Comparison of ENCODE assay signal across 8 mouse cellular contexts in genomic region chr11:50827010-50827953, GRCm38 (mm10). TPM values are rescaled to one million over a fixed set of nuclear protein-coding genes. Genes with fewer than 3 reads are reported as not detected.
DNase-seq lines count a peak whose midpoint lies in the region; ATAC-seq and TF ChIP-seq lines count a peak whose summit lies in the region.

Zfp354c (minus strand) TSS chr11:50827724.

- TF ChIP-seq CTCF in MEL (IDR thresholded peaks at IDR 0.05 in 2 of 3, conservative IDR thresholded peaks at IDR 0.05 in 1 of 3; ENCODE audit: control insufficient read depth in 1 of 3, insufficient read depth in 1 of 3, low read depth in 2 of 3, low read length in 3 of 3, poor library complexity in 1 of 3, severe bottlenecking in 1 of 3): no peak
- no peak for TF ChIP-seq CTCF in forebrain, postnatal 0 days (IDR thresholded peaks at IDR 0.05; ENCODE audit: low read depth)
- no peak for TF ChIP-seq CTCF in lung, embryonic 14.5 days (IDR thresholded peaks at IDR 0.05; ENCODE audit: low read depth)
- TF ChIP-seq CTCF in olfactory bulb, adult 2 months (IDR thresholded peaks at IDR 0.05; ENCODE audit: insufficient read depth, low read depth, low read length): no peak

- H3K4me1 ChIP-seq in MEL (ENCODE audit: control insufficient read depth in 1 of 2, insufficient read depth in 2 of 2, low read length in 2 of 2): peaks cover 3 to 4% of the 10 kb centered on the region in 2 experiments; a peak in 1 of 4 replicates
- H3K4me1 ChIP-seq in forebrain, postnatal 0 days (ENCODE audit: insufficient read depth): peaks cover 11% of the 10 kb centered on the region; the same call in 1 of the 2 replicates
- H3K4me1 ChIP-seq in lung, embryonic 14.5 days (ENCODE audit: insufficient read depth): no peaks in the 10 kb centered on the region
- no peaks in the 10 kb centered on the region for H3K4me1 ChIP-seq in olfactory bulb, adult 2 months (ENCODE audit: control insufficient read depth, insufficient read depth, low read length)

- peak; percentile 52 to 91 for TF ChIP-seq POLR2A in MEL (IDR thresholded peaks at IDR 0.05; ENCODE audit: control insufficient read depth in 1 of 2, insufficient read depth in 1 of 2, low read depth in 1 of 2, low read length in 2 of 2, poor library complexity in 1 of 2)
- 0 out of 2 replicates have a peak, but pooled peaks have one; percentile 36 for TF ChIP-seq POLR2A in olfactory bulb, adult 2 months (IDR thresholded peaks at IDR 0.05; ENCODE audit: insufficient read depth, low read depth, low read length)

- H3K4me3 ChIP-seq in MEL (ENCODE audit: control insufficient read depth in 1 of 2, insufficient read depth in 1 of 2, low read depth in 2 of 2, low read length in 2 of 2): peak within 1 kb of the TSS; percentile 70 to 81
- peak within 1 kb of the TSS; percentile 65 for H3K4me3 ChIP-seq in forebrain, postnatal 0 days (ENCODE audit: low read depth, low read length)
- peak within 1 kb of the TSS; percentile 77 for H3K4me3 ChIP-seq in lung, embryonic 14.5 days (ENCODE audit: low read depth, low read length)
- peak within 1 kb of the TSS; percentile 85 for H3K4me3 ChIP-seq in olfactory bulb, adult 2 months (ENCODE audit: insufficient read depth, low read depth, low read length)

- H3K9ac ChIP-seq in MEL (ENCODE audit: control insufficient read depth, low read depth, low read length, poor library complexity, severe bottlenecking): peak within 1 kb of the TSS; percentile 74
- peak within 1 kb of the TSS; percentile 83 for H3K9ac ChIP-seq in forebrain, postnatal 0 days
- H3K9ac ChIP-seq in lung, embryonic 14.5 days: peak within 1 kb of the TSS; percentile 87

- ATAC-seq in forebrain, postnatal 0 days: peak; percentile 100
- ATAC-seq in lung, embryonic 14.5 days (ENCODE audit: insufficient read depth): peak; percentile 97

- H3K27ac ChIP-seq in MEL (ENCODE audit: control insufficient read depth, low read depth, low read length): no peak within 1 kb of the TSS
- peak within 1 kb of the TSS; percentile 74 for H3K27ac ChIP-seq in forebrain, postnatal 0 days (ENCODE audit: low read depth, low read length)
- H3K27ac ChIP-seq in lung, embryonic 14.5 days (ENCODE audit: low read depth): peak within 1 kb of the TSS; percentile 65; the same call in 1 of the 2 replicates
- no peak within 1 kb of the TSS for H3K27ac ChIP-seq in olfactory bulb, adult 2 months (ENCODE audit: insufficient read depth, low read depth, low read length)

- no peaks in the 10 kb centered on the region for H3K27me3 ChIP-seq in MEL (ENCODE audit: control insufficient read depth in 1 of 2, insufficient read depth in 2 of 2, low read length in 2 of 2)
- no peaks in the 10 kb centered on the region for H3K27me3 ChIP-seq in forebrain, postnatal 0 days (ENCODE audit: insufficient read depth, low read length)
- no peaks in the 10 kb centered on the region for H3K27me3 ChIP-seq in lung, embryonic 14.5 days (ENCODE audit: insufficient read depth, low read length)

- WGBS in forebrain, postnatal 0 days: 1% methylated on average over 45 of the region's 45 CpGs
- under 1% methylated on average over 44 of the region's 45 CpGs for WGBS in lung, embryonic 14.5 days
- WGBS in olfactory bulb, adult 2 months: 1% methylated on average over 45 of the region's 45 CpGs

- no peak for TF ChIP-seq RAD21 in MEL (IDR thresholded peaks at IDR 0.05; ENCODE audit: low read depth, low read length)

- peak within 1 kb of the TSS; percentile 83 for H3K4me2 ChIP-seq in forebrain, postnatal 0 days (ENCODE audit: low read depth)
- H3K4me2 ChIP-seq in lung, embryonic 14.5 days: peak within 1 kb of the TSS; percentile 60

- peak; percentile 92 for DNase-seq in MEL (ENCODE audit: low read depth, low spot score)
- peak; percentile 84 for DNase-seq in cerebellum, adult 11-12 months
- DNase-seq in forebrain, postnatal 0 days: peak; percentile 89
- peak; percentile 86 for DNase-seq in heart, postnatal 4 days
- DNase-seq in layer of hippocampus, adult 8-10 months (ENCODE audit: low spot score in 2 of 2): peak; percentile 85 to 87
- peak; percentile 93 for DNase-seq in lung, embryonic 14.5 days
- DNase-seq in thymus, adult 18-20 months: peak; percentile 79 to 82

- TF ChIP-seq EP300 in MEL (IDR thresholded peaks at IDR 0.05; ENCODE audit: low read depth in 1 of 2, low read length in 2 of 2): no peak

- no peaks in the 10 kb centered on the region; the same call in 1 of the 2 replicates for H3K79me2 ChIP-seq in MEL (ENCODE audit: control insufficient read depth, insufficient read depth, low read length, poor library complexity)

- H3K9me3 ChIP-seq in MEL (replicated peaks; ENCODE audit: insufficient read depth, low read length): no peaks in the 10 kb centered on the region
- no peaks in the 10 kb centered on the region for H3K9me3 ChIP-seq in forebrain, postnatal 0 days (ENCODE audit: low read length)
- peaks cover under 1% of the 10 kb centered on the region; the same call in 1 of the 2 replicates for H3K9me3 ChIP-seq in lung, embryonic 14.5 days (ENCODE audit: low read depth, low read length)

- H3K36me3 ChIP-seq in MEL (ENCODE audit: control insufficient read depth in 1 of 2, insufficient read depth in 2 of 2, low read length in 2 of 2): 0 out of 4 replicates have a peak, but pooled peaks cover 0 to 2% of the 10 kb centered on the region in 2 experiments
- peaks cover 30% of the 10 kb centered on the region for H3K36me3 ChIP-seq in forebrain, postnatal 0 days (ENCODE audit: insufficient read depth)
- peaks cover 33% of the 10 kb centered on the region for H3K36me3 ChIP-seq in lung, embryonic 14.5 days (ENCODE audit: insufficient read depth)

TF ChIP-seq in MEL, 35 proteins besides CTCF, POLR2A, EP300 and RAD21:
- peak; percentile 63; the same call in 1 of the 2 replicates for TF ChIP-seq SIN3A (IDR thresholded peaks at IDR 0.05; ENCODE audit: low read length)
- TF ChIP-seq CHD1 (IDR thresholded peaks at IDR 0.05; ENCODE audit: low read depth, low read length): no peak
- 0 out of 2 replicates have a peak, but pooled peaks have one; percentile 9 for TF ChIP-seq MYC (IDR thresholded peaks at IDR 0.05; ENCODE audit: low read depth, low read length)
- peak; percentile 70; the same call in 1 of the 2 replicates for TF ChIP-seq MAZ (IDR thresholded peaks at IDR 0.05; ENCODE audit: low read depth, low read length)
- TF ChIP-seq NRF1 (IDR thresholded peaks at IDR 0.05; ENCODE audit: insufficient read depth, low read depth, low read length, poor library complexity, severe bottlenecking): peak; percentile 34; the same call in 1 of the 2 replicates
- peak; percentile 99 for TF ChIP-seq HCFC1 (IDR thresholded peaks at IDR 0.05; ENCODE audit: low read depth, low read length)
- TF ChIP-seq POLR2AphosphoS2 (IDR thresholded peaks at IDR 0.05; ENCODE audit: low read length): peak; percentile 93
- peak; percentile 80 for TF ChIP-seq TBP (IDR thresholded peaks at IDR 0.05; ENCODE audit: low read depth, low read length)
- peak; percentile 85 for TF ChIP-seq NELFE (IDR thresholded peaks at IDR 0.05; ENCODE audit: low read depth, low read length)
- TF ChIP-seq MXI1 (IDR thresholded peaks at IDR 0.05; ENCODE audit: low read depth, low read length): peak; percentile 51; the same call in 1 of the 2 replicates
- no peak for TF ChIP-seq GATA1 (IDR thresholded peaks at IDR 0.05; ENCODE audit: low read depth, low read length)
- TF ChIP-seq ZMIZ1 (IDR thresholded peaks at IDR 0.05; ENCODE audit: low read depth, low read length): peak; percentile 72; the same call in 1 of the 2 replicates
- no peak for TF ChIP-seq MAX (IDR thresholded peaks at IDR 0.05; ENCODE audit: low read length)
- peak; percentile 88 for TF ChIP-seq KAT2A (conservative IDR thresholded peaks at IDR 0.05; ENCODE audit: low read depth, low read length)
- TF ChIP-seq MEF2A (IDR thresholded peaks at IDR 0.05; ENCODE audit: extremely low read depth, insufficient replicate concordance, low read depth, low read length, poor library complexity, severe bottlenecking): no peak
- 0 out of 2 replicates have a peak, but pooled peaks have one; percentile 41 for TF ChIP-seq TCF12 (IDR thresholded peaks at IDR 0.05; ENCODE audit: low read depth, low read length)

RNA-seq across cellular contexts. Expression of gene Zfp354c, which starts in this region (rescaled TPM):
- 2.1 and 4.5 TPM in 2 replicates for total RNA-seq in MEL (2012; rRNA removed)
- polyA plus RNA-seq in MEL (2012; ENCODE audit: insufficient read depth in 1 of 2, insufficient read length in 2 of 2, low read depth in 1 of 2, low replicate concordance in 2 of 2, missing spikeins in 1 of 2): 1 to 10 TPM in 1 of 2 experiments, not detected in 1; 4.2 TPM
- 42.7 and 46.6 TPM in 2 replicates for total RNA-seq in forebrain, postnatal 0 days (2014; rRNA removed)
- 27.1 and 35.1 TPM in 2 replicates for polyA plus RNA-seq in forebrain, postnatal 0 days (2015; fragmentation: Nextera tagmentation; extraction: Ambion mirVana)
- 10 to 100 TPM in 1 of 2 experiments, 1 to 10 TPM in 1; 9.8 to 10.1 TPM for total RNA-seq in heart, postnatal 4 days (2021)
- total RNA-seq in layer of hippocampus, adult 8-10 months (2022): 10 to 100 TPM; 43.0 to 51.2 (median 48.0) TPM
- polyA plus RNA-seq in lung, embryonic 14.5 days (2014; fragmentation: Nextera tagmentation; extraction: Ambion mirVana): 34.1 and 34.2 TPM in 2 replicates
- polyA plus RNA-seq in olfactory bulb, adult 2 months (2012; ENCODE audit: insufficient read depth, insufficient read length, low replicate concordance, missing spikeins): not detected in 2 replicates

Comparison
In these comparisons a context has a peak if more than half of its experiments do, and no peak if none do; other contexts are left out.
1. H3K27ac ChIP-seq: peak in forebrain, postnatal 0 days (single experiment) and lung, embryonic 14.5 days (single experiment); none in MEL (single experiment) and olfactory bulb, adult 2 months (single experiment).
2. Peak in every context shown above with its lines, with median percentiles within 50 percentile points of each other: DNase-seq, H3K4me3 ChIP-seq and H3K9ac ChIP-seq.